Mouse (Mus musculus): ENCODE measurements around the gene Zbtb17.

The Zbtb17 gene

GRCm38 (mm10) chr4:141444451-141445327 is at the start of gene Zbtb17:
Gene Zbtb17 (plus strand): TSS chr4:141444654.
- in situ Hi-C loops (cut with MboI, MseI), result loop anchor here (5.0 kb wide), 1 partner anchor 37 kb away; no protein-coding TSS in a partner anchor

- in situ Hi-C loops (cut with MboI, MseI), result no loop called here
Measured at GRCm38 (mm10) chr4:141394751-141395150, 49.7 kb upstream of the Zbtb17 start.

GRCm38 (mm10) chr4:141397861-141398260 is 46.6 kb upstream of the Zbtb17 start:
- in situ Hi-C loops (cut with MboI, MseI), result no loop called here

- in situ Hi-C loops (cut with MboI, MseI), result no loop called here
Measured at GRCm38 (mm10) chr4:141398545-141398944, 45.9 kb upstream of the Zbtb17 start, which contains the start of gene Clcnka. Gene Clcnka (minus strand): TSS chr4:141398724.

- in situ Hi-C loops (cut with MboI, MseI), result no loop called here
Measured at GRCm38 (mm10) chr4:141400171-141400570, 44.3 kb upstream of the Zbtb17 start.

- in situ Hi-C loops (cut with MboI, MseI), result loop anchor here (5.0 kb wide), 2 partner anchors 43 to 168 kb away; no protein-coding TSS in a partner anchor
Measured at GRCm38 (mm10) chr4:141404518-141405313, 39.7 kb upstream of the Zbtb17 start.

- in situ Hi-C loops (cut with MboI, MseI), result loop anchor here (5.0 kb wide), 2 partner anchors 42 to 167 kb away; no protein-coding TSS in a partner anchor
Measured at GRCm38 (mm10) chr4:141405314-141405622, 39.2 kb upstream of the Zbtb17 start.

GRCm38 (mm10) chr4:141406516-141407299 is 37.7 kb upstream of the Zbtb17 start:
- in situ Hi-C loops (cut with MboI, MseI), result loop anchor here (5.0 kb wide), 2 partner anchors 41 to 166 kb away; no protein-coding TSS in a partner anchor

- in situ Hi-C loops (cut with MboI, MseI), result loop anchor here (5.0 kb wide), 2 partner anchors 39 to 164 kb away; no protein-coding TSS in a partner anchor
Measured at GRCm38 (mm10) chr4:141408577-141408976, 35.9 kb upstream of the Zbtb17 start.

GRCm38 (mm10) chr4:141411430-141411992 is 32.9 kb upstream of the Zbtb17 start:
- in situ Hi-C loops (cut with MboI, MseI), result no loop called here

GRCm38 (mm10) chr4:141415924-141416323 is 28.5 kb upstream of the Zbtb17 start, which contains the start of gene Clcnkb:
Gene Clcnkb (minus strand): TSS chr4:141416014.
- in situ Hi-C loops (cut with MboI, MseI), result no loop called here

GRCm38 (mm10) chr4:141419398-141420191 is 24.9 kb upstream of the Zbtb17 start:
- in situ Hi-C loops (cut with MboI, MseI), result no loop called here

- in situ Hi-C loops (cut with MboI, MseI), result no loop called here
Measured at GRCm38 (mm10) chr4:141420192-141420829, 24.1 kb upstream of the Zbtb17 start, which contains the start of gene Hspb7. Gene Hspb7 (plus strand): TSS chr4:141420779.

- in situ Hi-C loops (cut with MboI, MseI), result no loop called here
Measured at GRCm38 (mm10) chr4:141420886-141421285, 23.6 kb upstream of the Zbtb17 start.

- in situ Hi-C loops (cut with MboI, MseI), result no loop called here
Measured at GRCm38 (mm10) chr4:141421423-141421822, 23.0 kb upstream of the Zbtb17 start.

- in situ Hi-C loops (cut with MboI, MseI), result no loop called here
Measured at GRCm38 (mm10) chr4:141422841-141423240, 21.6 kb upstream of the Zbtb17 start.

- in situ Hi-C loops (cut with MboI, MseI), result no loop called here
Measured at GRCm38 (mm10) chr4:141423288-141423687, 21.2 kb upstream of the Zbtb17 start.

GRCm38 (mm10) chr4:141423691-141424431 is 20.6 kb upstream of the Zbtb17 start:
- in situ Hi-C loops (cut with MboI, MseI), result no loop called here
